Mouse (Mus musculus): Measurements from ENCODE around the gene Ano1.
A peak's percentile ranks its signal among the peaks of the same experiment; 100 is the strongest.

The Ano1 gene

GRCm38 (mm10) chr7:144764537-144765282, 12.9 kb upstream of the Ano1 start:
- DNase-seq = no peak

GRCm38 (mm10) chr7:144764013-144764412, 12.2 kb upstream of the Ano1 start:
- no peak for DNase-seq

- DNase-seq = no peak
These were observed 10.9 kb upstream of the Ano1 start for GRCm38 (mm10) chr7:144762496-144763235.

- DNase-seq = no peak
These were observed 8.5 kb upstream of the Ano1 start for GRCm38 (mm10) chr7:144760228-144760627.

- DNase-seq = no peak
These were observed 7.7 kb upstream of the Ano1 start for GRCm38 (mm10) chr7:144759455-144759854.

- DNase-seq = no peak
These were observed 4.0 kb upstream of the Ano1 start for GRCm38 (mm10) chr7:144755511-144756378.

GRCm38 (mm10) chr7:144754722-144755121, 2.9 kb upstream of the Ano1 start:
- DNase-seq = peak; percentile 45

GRCm38 (mm10) chr7:144753657-144754031, 1.9 kb upstream of the Ano1 start:
- DNase-seq = no peak

GRCm38 (mm10) chr7:144752919-144753656, 1.3 kb upstream of the Ano1 start:
- DNase-seq = no peak

GRCm38 (mm10) chr7:144747756-144748155, 4.0 kb downstream of the Ano1 start:
- DNase-seq = no peak

- no peak for DNase-seq
These were observed 5.3 kb downstream of the Ano1 start for GRCm38 (mm10) chr7:144746466-144746865.

GRCm38 (mm10) chr7:144743874-144744273, 7.9 kb downstream of the Ano1 start:
- DNase-seq = no peak

GRCm38 (mm10) chr7:144740643-144741042, 11.1 kb downstream of the Ano1 start:
- DNase-seq = no peak

- DNase-seq = no peak
These were observed 12.0 kb downstream of the Ano1 start for GRCm38 (mm10) chr7:144739810-144740209.

GRCm38 (mm10) chr7:144738357-144738798, 13.4 kb downstream of the Ano1 start:
- no peak for DNase-seq

GRCm38 (mm10) chr7:144731897-144732291, 19.9 kb downstream of the Ano1 start:
- DNase-seq = no peak

GRCm38 (mm10) chr7:144731182-144731896, 20.4 kb downstream of the Ano1 start:
- DNase-seq = no peak

- no peak for DNase-seq
These were observed 27.5 kb downstream of the Ano1 start for GRCm38 (mm10) chr7:144724283-144724682.

GRCm38 (mm10) chr7:144719956-144720355, 31.8 kb downstream of the Ano1 start:
- DNase-seq = no peak

- DNase-seq = no peak
These were observed 34.0 kb downstream of the Ano1 start for GRCm38 (mm10) chr7:144717736-144718135.

- DNase-seq = no peak
These were observed 53.9 kb downstream of the Ano1 start for GRCm38 (mm10) chr7:144697870-144698269.

Measured in kidney, adult 9 months (tissue).